Mouse (Mus musculus): ENCODE measurements around the gene Dgcr6. TPM values are rescaled to one million over a fixed set of nuclear protein-coding genes. Genes with fewer than 3 reads are reported as not detected.

Dgcr6 gene
- total RNA-seq, 4 experiments from 2014 or later: 40.3 to 52.7 (median 40.4) TPM

DNA sequence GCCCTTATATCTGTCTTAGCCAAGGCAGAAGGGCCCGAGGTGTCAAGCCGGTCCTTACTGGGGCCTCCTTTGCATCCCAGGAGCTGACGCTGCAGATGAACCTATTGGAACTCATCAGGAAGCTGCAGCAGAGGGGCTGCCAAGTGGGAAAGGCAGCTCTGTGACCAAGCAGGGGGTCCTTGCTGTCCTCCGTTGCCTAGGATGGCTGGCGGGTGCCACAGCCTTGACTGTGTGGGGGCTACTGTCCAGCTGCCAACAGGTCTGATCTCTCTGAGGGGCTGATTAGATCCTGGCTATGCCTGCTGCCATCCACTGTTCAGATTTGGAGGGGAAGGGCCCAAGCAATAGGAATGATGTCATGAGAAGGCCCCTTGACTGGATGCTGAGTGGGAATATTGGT is 18.1 kb downstream of the Dgcr6 start:
- DNase-seq (ENCODE audit: low spot score): no peak

DNA sequence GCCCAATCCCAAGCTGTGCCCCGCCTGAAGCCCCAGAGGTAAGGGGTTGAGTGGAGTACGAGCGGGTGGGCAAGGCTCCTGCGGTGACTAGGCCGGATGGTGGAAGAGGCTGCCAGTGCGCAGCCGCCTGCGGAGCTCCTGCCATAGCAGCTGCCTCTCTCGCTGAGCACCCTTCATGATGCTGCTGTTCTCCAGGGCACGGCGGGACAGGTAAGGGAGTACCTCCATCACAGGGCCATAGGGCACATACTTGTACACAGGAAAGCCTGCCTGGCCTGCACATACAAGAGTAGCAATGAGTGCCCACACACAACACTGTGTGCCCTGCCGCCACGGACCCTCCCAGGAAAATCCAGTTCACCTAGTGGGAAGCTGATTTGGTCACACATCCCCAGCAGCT is 19.4 kb downstream of the Dgcr6 start:
- no peak for DNase-seq (ENCODE audit: low spot score)

DNA sequence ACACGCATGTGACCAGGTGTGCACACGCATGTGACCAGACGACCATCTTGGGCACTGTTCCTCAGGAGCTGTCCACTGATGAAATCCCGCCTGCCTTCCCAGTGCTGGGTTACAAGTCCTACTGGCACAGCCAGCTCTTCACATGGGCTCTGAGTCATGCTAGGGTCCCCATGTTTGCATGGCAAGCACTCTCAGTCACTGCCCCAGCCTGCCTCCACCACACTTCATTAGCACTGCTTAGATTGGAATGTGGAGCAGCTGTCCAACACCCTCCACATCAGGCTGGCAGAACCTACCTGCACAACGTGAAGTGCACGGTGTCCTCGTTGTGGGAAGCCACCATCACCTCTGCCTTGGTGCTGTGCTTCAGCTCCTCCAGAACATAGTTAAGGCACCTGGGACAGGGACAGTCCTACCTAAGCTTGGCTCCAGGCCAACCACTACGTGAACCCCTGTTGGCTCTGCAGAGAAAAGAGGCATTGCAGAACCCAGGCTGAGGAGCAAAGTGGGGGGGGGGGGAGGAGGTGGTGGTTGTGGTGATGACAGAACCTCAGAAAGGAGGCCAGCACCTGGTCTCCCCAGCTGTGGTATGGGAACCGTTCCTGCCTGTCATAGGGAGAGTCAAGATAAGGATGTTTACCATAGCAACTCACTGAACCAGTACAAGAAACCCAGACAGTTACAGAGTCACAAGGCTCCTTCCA is 20.8 kb downstream of the Dgcr6 start:
- no peak for DNase-seq (ENCODE audit: low spot score)

DNA sequence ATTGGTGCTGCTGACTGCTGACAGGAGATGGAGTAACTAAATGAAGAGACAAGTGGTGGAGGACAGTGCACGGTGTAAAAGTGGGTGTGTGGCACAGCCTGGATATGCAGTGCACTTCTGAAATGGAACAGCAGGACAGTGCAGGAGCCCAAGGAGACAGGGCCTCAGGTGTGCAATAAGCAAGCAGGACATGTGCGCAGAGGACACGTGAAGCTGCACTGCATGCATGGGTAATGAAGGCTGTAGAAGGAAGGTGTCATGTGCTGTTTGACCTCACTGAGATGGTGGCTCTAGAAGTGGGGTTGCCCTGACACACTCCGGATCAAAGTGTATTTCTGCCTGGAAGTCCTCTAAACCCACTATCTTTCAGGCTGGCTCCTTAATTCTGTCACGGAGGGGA is 22.0 kb downstream of the Dgcr6 start:
- no peak for DNase-seq (ENCODE audit: low spot score)

DNA sequence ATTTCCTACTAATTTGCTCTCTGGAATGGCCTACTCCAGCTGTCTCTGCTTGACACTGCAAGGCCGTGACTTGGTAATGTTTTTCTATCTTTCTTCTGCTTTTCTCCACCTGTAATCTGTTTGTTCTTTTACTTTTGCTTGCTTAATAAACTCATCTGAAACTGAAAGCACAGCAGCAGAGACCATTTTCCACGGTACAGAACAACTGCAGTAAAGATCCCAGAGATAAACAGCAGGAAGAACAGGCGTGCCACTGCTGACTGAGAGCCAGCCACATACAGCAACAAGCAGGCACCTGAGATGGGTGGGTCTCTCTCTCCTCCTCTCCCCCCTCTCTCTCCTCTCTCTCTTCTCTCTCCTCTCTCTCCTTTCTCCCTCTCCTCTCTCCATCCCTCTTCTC is 22.5 kb downstream of the Dgcr6 start:
- no peak for DNase-seq (ENCODE audit: low spot score)

DNA sequence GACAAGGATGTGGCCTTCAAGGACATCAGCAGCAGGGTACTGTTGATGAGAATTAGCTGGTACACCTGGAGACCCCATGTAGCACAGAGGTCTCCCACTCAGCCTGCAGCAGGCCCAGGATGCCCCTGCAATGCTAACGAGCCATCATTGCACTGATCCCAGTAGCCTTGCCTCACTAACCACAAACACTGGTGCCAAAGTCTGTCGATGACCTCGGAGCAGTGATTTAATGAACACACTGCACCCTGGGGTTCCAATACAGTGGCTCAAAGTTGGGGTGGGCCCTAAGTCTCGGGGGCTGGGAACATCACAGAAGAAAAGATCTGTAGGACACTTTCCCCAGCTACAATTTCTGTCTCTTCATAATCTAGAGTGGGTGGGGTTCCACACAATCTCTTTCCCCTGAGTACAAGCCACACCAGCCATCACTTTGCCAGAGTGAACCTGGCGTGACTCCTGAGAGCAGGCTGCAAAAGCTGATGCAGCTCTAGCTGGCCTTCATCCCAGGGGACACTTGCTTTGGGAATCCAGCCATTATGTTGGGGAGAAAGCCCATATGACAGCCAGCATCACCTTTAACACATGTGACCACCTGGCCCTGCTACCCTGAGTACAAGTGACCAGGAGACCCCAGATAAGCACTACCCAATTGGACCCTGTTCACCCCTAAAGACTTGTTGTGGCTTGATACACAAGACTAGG is 25.8 kb downstream of the Dgcr6 start:
- peak; percentile 39 for DNase-seq (ENCODE audit: low spot score)

DNA sequence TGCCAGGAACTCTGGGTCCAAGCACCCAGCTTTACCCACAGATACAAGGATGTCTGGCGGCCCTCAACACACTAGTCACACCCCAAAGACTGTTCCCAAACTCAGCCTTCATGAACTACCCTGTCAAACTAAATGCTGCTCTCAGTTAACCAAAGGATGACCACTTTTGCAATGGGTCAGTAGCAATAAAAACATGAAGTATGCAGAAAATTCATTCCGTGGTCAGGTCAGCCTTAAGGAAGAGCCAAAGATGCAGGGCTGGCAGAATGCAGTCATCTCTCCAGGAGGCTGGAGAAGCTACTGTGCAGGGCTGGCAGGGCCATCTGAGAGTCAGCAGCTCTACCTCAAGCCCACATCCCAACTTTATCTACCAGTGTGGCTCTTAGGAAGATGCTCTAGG is 26.6 kb downstream of the Dgcr6 start:
- no peak for DNase-seq (ENCODE audit: low spot score)

DNA sequence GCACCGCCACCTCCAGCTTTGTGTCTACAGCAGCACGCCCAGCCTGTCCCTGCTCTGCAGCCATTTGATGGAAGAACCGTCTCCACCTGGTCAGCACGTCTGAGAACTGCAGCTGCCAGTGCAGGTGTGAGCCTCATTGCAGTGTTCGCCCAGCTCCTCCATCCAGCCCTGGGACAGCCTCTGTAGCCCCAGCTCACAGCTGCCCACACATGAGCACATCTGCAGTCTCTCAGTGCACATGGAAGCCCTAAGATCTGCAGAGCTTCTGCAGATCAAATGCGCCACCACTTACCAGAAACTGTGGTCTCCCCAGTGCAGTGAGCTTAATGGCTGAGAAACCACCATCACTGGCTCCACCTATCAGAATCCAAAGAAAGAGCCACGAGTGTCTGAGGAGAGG is 27.5 kb downstream of the Dgcr6 start:
- DNase-seq (ENCODE audit: low spot score): no peak

DNA sequence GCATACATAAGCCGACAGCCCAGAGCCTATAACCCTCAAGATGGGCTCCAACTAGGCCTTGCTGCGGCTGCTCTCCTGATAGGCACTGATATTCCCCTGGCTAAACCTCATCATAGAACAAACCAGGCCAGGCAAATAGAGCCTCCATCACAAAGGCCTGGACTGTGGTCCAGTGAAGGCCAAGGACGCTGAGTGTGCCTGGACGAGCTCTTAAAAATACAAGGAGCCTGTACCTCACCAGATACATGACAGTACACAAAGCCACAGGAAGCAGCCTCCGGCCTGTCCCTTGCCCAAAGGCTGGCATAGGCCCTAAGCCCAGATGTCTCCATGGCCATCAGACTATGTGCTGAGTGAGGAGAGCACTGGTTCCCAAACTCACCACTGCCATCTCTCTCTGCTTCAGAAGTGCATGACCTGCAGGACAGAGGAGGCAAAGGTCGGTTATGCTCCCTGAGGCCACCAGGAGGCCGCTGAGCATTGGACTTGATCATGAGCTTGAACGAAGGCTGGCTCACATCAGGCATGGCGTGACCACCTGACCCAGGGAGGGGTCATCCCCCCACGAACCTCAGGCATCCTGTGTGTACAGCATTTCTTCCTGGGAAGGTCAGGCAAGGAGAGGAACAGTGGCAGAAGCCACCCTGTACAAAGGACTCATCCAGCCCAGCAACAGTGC is 28.6 kb downstream of the Dgcr6 start:
- no peak for DNase-seq (ENCODE audit: low spot score)

DNA sequence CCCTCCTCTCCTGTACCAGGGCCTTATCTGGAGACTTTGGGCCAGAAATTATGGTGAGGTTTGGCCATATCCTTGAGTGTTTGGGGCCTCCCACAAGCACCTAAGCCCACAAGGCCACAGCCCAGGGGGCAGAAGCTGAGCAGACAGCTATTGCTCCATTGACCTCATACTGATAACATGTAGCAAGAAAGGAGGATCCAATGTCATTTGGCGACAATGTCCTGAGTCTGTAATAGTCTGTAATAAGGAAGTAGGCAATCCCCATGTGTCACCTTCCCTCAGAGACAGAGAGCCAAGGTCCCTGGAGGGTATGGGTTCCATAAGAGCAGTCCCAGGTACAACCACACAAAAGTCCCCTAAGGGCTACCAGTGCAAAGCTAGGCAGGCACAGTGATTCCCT is 29.6 kb downstream of the Dgcr6 start:
- DNase-seq (ENCODE audit: low spot score): no peak

DNA sequence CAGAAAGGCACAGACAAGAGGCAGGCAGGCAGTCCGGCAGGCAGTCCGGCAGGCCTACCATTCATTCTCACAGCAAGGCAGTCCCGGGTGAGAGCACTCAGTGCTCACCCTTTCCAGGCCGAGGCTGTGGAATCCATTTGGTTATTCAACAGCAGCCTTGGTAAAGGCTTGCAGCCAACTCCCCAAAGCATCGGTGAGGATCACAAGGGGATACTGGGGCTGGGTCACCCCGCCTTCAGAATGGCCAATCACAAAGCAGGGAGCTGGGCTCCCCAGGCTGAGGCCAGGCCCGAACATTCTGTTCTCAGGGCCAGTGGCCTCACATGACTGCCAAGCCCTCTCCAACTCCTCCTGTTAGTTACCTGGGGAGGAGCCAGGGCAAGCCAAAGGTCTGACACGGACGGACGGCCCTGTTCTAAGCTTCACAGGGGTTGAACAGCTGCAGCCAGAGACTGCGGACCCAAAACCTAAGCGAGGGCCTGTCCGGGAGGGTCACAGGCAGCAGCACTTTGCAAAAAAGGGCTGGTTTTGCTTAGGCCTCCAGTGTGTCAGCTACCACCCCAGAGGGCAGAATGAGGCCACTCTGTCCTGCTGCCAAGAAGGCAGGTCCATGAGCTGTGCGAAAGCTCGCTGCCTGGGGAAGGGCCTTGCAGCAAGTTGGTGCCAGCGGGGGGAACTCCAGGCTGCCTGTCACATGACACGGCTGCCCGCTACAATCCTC is 30.7 kb downstream of the Dgcr6 start:
- DNase-seq (ENCODE audit: low spot score): peak; percentile 63

DNA sequence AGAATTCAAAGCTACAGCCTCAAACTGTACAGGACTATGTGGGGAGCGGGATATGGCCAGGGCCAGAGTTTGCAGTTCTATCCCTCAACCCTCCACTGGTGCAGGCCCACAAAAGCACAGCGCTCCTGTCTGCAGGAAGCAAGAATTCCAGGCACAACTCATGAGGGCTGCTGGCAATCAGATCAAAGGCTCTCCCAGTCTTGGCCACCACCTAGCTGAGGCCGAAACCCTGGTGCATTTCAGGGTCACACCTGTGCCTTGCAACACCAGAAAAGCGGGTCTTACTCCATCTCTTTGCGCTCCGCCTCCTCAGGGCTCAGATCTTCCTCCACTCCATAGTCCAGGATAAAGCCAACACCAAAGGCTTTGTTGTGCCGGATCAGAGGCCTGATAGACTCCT is 31.6 kb downstream of the Dgcr6 start:
- DNase-seq (ENCODE audit: low spot score): no peak

DNA sequence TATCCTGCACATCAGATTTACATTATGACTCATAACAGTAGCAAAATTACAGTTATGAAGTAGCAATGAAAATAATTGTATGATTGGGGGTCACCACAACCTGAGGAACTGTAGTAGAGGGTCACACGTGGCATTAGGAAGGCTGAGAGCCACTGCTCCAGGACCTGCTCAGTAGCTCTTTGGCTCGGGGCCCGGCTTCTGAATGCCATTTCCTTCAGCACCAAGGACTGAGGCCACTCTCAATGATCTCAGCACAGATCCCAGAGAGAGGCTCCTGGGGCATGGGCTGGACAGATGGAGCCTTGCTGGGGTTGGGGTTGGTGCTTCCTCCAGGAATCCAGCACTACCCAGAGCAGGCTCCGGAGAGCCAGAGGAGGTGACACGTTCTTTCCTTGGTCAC is 34.4 kb downstream of the Dgcr6 start:
- no peak for DNase-seq (ENCODE audit: low spot score)

DNA sequence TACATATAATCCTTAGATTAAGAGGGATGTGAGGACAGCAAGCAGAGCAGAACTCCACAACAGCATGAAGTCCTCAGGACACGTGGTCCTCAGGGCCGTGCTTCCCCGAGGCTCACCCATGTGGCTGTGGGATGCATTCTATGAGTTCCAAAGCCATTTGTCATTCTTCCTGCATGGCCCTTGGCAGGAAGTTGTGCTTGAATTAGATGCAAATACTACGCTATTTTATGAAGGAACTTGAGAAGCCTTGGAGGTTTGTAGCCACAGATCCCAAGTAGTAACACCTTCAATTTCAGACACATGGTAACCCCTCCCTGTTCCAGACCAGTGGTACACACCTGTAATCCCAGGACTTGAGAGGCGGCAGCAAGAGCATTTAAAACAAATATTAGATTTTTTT is 43.7 kb downstream of the Dgcr6 start:
- DNase-seq (ENCODE audit: low spot score): no peak

DNA sequence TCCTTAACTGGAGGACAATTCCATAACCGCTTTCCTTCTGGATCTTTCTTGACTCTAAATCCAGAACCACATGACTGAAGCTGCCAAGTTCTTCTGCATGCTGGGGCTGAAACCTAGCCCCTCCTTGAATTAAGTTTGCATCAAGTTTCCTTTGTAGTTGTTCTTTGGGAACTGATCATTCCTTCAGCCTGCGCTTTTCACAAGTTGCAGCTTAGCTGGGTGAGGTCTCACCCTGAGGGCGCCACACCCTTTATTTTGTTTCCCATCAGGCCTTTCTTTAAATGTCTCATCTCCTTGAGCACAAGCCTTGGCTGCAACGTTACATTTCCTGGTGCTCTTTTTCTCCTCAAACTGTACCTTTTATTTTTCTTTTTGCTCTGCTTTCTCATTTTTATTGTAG is 50.2 kb downstream of the Dgcr6 start:
- DNase-seq (ENCODE audit: low spot score): no peak

DNA sequence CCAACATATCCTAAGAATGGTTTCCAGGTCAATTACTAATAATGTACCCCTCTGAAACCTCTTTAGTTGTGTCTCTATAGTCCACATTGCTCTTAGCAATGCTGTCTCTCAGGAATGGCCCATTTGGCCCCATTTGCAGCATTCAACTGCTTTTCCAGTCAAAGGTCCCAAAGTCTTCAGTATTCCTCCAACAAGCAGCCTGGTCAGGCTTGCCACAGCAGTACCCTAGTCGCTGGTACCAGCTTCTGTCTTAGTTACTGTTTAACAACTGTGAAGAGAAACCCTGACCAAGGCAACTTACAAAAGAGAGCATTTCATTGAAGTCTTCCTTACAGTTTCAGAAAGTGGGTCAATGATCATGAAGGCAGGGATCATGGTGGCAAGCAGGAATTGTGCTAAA is 50.7 kb downstream of the Dgcr6 start:
- no peak for DNase-seq (ENCODE audit: low spot score)

DNA sequence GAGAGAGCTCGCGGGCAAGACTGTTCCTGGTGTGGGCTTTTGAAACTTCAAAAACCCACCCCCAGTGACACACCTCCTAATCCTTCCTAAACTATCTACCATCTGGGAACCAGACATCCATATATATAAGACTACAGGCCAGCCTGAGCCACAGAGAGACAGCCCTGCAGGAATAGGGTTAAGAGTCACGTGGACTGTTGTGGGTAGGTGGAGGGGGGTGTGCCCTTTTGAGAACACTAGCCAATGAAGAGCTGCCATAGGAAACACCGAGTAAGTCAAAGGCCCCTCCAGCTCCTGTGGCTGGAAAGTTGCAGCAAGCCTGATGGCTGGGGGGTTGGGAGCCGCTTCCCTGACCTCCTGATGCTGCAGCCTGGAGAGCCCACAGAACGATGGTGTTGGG is 51.1 kb downstream of the Dgcr6 start:
- no peak for DNase-seq (ENCODE audit: low spot score)

DNA sequence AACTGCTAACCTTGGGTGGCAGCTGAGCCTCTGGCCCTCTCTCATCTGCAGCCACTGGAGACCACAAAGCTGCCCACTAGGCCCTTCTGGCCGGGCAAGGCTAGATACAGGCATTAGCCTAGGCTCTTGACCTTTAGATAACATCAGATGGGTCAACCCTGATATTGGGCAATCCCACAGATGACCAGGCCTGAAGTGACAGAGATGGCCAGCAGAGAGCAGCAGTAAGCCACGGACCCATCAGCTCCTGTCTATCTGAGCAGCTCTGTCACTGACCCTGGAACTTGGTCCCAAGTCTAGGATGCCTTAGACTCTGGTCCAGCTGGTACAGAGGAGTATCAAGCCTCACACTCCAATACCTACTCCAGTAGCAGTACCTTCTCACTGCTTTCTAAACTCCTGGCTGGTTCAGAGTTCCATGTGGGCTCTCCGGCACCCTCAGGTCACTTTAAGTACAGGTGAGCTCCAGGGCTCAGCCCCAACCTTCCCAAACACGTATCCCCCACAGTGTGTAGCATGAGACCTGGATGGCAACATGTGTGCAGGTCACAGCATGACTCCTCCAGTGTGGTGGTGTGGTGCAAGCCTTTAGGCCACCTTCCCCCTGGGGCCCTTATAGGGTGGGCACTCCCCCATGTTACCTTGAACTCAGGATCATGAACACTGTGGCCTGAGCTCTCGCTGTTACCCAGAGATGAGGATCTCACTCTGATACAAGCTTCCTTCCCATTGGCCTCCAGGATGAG is 55.7 kb downstream of the Dgcr6 start:
- peak; percentile 50 for DNase-seq (ENCODE audit: low spot score)

DNA sequence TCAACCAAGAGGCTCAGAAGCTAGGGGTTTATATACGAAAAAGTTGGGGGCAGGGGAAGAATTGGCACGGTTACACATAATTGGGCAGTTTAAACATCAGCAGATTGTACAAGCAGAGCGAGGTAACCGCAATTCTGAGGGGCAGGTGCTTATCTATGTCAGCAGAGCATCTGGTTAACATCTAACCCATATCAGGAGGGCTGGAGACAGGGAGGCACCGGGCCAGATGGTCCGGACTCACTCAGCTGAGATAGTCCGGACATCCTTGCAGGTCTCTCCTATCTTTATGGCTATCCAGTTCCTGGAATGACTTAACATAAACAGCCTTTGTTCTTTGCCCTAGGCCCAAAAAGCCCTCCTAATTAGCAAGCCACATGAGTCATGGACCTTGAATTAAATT is 58.4 kb downstream of the Dgcr6 start:
- DNase-seq (ENCODE audit: low spot score): no peak

DNA sequence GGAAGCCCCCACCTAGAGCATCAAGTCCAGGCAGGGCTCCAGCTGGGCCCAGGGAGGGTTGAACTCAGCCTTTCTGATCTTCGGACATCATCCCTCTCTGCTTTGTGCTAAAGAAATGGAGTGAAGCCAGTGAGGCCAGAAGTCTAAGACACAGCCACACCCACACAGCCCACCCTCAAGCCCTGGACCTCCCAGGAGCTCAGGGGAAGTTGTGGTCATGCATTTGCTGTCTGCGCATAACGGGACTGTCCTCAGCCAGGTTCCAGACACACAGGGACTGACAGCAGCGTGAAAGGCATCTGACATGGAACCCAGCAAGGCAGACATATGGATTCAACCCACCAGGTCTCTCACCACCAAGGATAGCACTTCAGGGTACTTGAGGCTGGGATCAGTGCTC is 63.8 kb downstream of the Dgcr6 start:
- DNase-seq (ENCODE audit: low spot score): no peak

DNA sequence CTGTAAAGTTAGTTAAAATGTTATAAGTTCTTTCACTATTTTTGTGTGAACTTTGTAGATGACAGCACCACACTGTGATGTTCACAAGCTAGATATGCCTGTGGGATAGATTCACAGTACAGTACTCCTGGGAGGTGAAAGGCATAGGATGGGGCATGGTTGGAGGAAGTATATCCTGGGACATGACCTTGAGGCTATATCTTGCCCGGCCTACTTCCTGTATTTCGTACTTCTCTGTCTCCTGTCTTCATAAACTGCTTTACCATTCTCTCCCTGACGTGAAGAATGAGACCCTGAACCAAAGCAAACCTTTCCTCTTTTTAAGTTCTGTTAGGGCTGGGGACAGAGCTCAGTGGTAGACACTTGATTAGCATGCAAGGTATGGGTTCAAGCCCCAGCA is 65.6 kb downstream of the Dgcr6 start:
- DNase-seq (ENCODE audit: low spot score): no peak
